Mouse (Mus musculus): Measurements from ENCODE around the gene Gja10. TPM values are rescaled to one million over a fixed set of nuclear protein-coding genes. Genes with fewer than 3 reads are reported as not detected.

Gja10 gene
- polyA plus RNA-seq, 1 experiment, result not detected

GRCm38 (mm10) chr4:32560724-32561554 is 41.6 kb downstream of the Gja10 start:
- H3K4me3 ChIP-seq (replicated peaks; ENCODE audit: insufficient read depth, low read depth, low read length), result no peak overlapping the region
- WGBS, result 61% methylated on average over 8 of the region's 8 CpGs
- H3K27ac ChIP-seq (ENCODE audit: insufficient read depth, low read length), result peak overlapping the region; percentile 31; the same call in 1 of the 2 replicates
- peaks cover 7% of the 10 kb centered on the region; the same call in 1 of the 2 replicates for H3K4me1 ChIP-seq (ENCODE audit: control insufficient read depth, insufficient read depth, low read length)
- DNase-seq, result peak in 1 of 2 experiments; percentile 42
- TF ChIP-seq CTCF (IDR thresholded peaks at IDR 0.05; ENCODE audit: borderline replicate concordance, insufficient read depth, low read depth, low read length) (peak; percentile 37; the same call in 1 of the 2 replicates), POLR2A (IDR thresholded peaks at IDR 0.05; ENCODE audit: borderline replicate concordance, insufficient read depth, low read length) (no peak)
- H3K27me3 ChIP-seq (ENCODE audit: control insufficient read depth, insufficient read depth, low read length), result no peaks in the 10 kb centered on the region

GRCm38 (mm10) chr4:32560246-32560645 is 42.3 kb downstream of the Gja10 start:
- H3K27ac ChIP-seq (ENCODE audit: insufficient read depth, low read length), result no peak overlapping the region
- H3K4me3 ChIP-seq (replicated peaks; ENCODE audit: insufficient read depth, low read depth, low read length), result no peak overlapping the region
- TF ChIP-seq POLR2A (IDR thresholded peaks at IDR 0.05; ENCODE audit: borderline replicate concordance, insufficient read depth, low read length) (no peak), CTCF (IDR thresholded peaks at IDR 0.05; ENCODE audit: borderline replicate concordance, insufficient read depth, low read depth, low read length) (no peak)
- H3K4me1 ChIP-seq (ENCODE audit: control insufficient read depth, insufficient read depth, low read length), result peaks cover 7% of the 10 kb centered on the region; the same call in 1 of the 2 replicates
- WGBS, result 49% methylated on average over 6 of the region's 6 CpGs
- DNase-seq, result no peak
- no peaks in the 10 kb centered on the region for H3K27me3 ChIP-seq (ENCODE audit: control insufficient read depth, insufficient read depth, low read length)

- WGBS, result 94% methylated on average over 7 of the region's 7 CpGs
- DNase-seq, result no peak
- no peak for TF ChIP-seq POLR2A (IDR thresholded peaks at IDR 0.05; ENCODE audit: borderline replicate concordance, insufficient read depth, low read length)
- TF ChIP-seq CTCF (IDR thresholded peaks at IDR 0.05; ENCODE audit: borderline replicate concordance, insufficient read depth, low read depth, low read length), result no peak
- H3K4me1 ChIP-seq (ENCODE audit: control insufficient read depth, insufficient read depth, low read length), result no peaks in the 10 kb centered on the region
- no peak overlapping the region for H3K4me3 ChIP-seq (replicated peaks; ENCODE audit: insufficient read depth, low read depth, low read length)
- no peaks in the 10 kb centered on the region for H3K27me3 ChIP-seq (ENCODE audit: control insufficient read depth, insufficient read depth, low read length)
- H3K27ac ChIP-seq (ENCODE audit: insufficient read depth, low read length), result no peak overlapping the region
These were observed 47.1 kb downstream of the Gja10 start for GRCm38 (mm10) chr4:32555506-32555905.

- Histone ChIP-seq H3K27ac (ENCODE audit: insufficient read depth, low read length) (no peak overlapping the region), H3K27me3 (ENCODE audit: control insufficient read depth, insufficient read depth, low read length) (no peaks in the 10 kb centered on the region), H3K4me1 (ENCODE audit: control insufficient read depth, insufficient read depth, low read length) (no peaks in the 10 kb centered on the region), H3K4me3 (replicated peaks; ENCODE audit: insufficient read depth, low read depth, low read length) (no peak overlapping the region)
- 64% methylated on average over 4 of the region's 4 CpGs for WGBS
- DNase-seq, result no peak
- TF ChIP-seq CTCF (IDR thresholded peaks at IDR 0.05; ENCODE audit: borderline replicate concordance, insufficient read depth, low read depth, low read length), result peak; percentile 50; the same call in 1 of the 2 replicates
- no peak for TF ChIP-seq POLR2A (IDR thresholded peaks at IDR 0.05; ENCODE audit: borderline replicate concordance, insufficient read depth, low read length)
These were observed 51.2 kb downstream of the Gja10 start for GRCm38 (mm10) chr4:32551337-32551736.

GRCm38 (mm10) chr4:32549150-32549549 is 53.4 kb downstream of the Gja10 start:
- H3K27me3 ChIP-seq (ENCODE audit: control insufficient read depth, insufficient read depth, low read length), result no peaks in the 10 kb centered on the region
- DNase-seq, result no peak
- no peak overlapping the region for H3K4me3 ChIP-seq (replicated peaks; ENCODE audit: insufficient read depth, low read depth, low read length)
- H3K4me1 ChIP-seq (ENCODE audit: control insufficient read depth, insufficient read depth, low read length), result no peaks in the 10 kb centered on the region
- no peak overlapping the region for H3K27ac ChIP-seq (ENCODE audit: insufficient read depth, low read length)
- 68% methylated on average over 1 of the region's 1 CpGs for WGBS
- TF ChIP-seq POLR2A (IDR thresholded peaks at IDR 0.05; ENCODE audit: borderline replicate concordance, insufficient read depth, low read length), result no peak

Other genes starting within 250 kb of the Gja10 start
- 5.9 and 7.7 TPM in 2 replicates for gene Casp8ap2, start 12.7 kb upstream of the Gja10 start, polyA plus RNA-seq (2012; rRNA removed)
- gene Mdn1, start 54.4 kb upstream of the Gja10 start, polyA plus RNA-seq (2012; rRNA removed), result 38.1 and 39.1 TPM in 2 replicates
- gene Lyrm2, start 197.5 kb upstream of the Gja10 start, polyA plus RNA-seq (2012; rRNA removed), result 41.6 and 49.6 TPM in 2 replicates

Measured in cerebellum, adult 2 months (tissue).